Mouse (Mus musculus) small intestine, adult 2 months (tissue): ENCODE results near the gene Adh5.

Experiments used
- CTCF ChIP-seq: fragments of 200-500 bp; IDR thresholded peaks from 2 replicates; pipeline ENCODE4 v1.5.1; 2012; ENCODE audit warnings: low read depth, mild to moderate bottlenecking, control low read depth, inconsistent platforms, low read length, moderate library complexity, mixed read lengths; ENCODE audit not compliant: insufficient replicate concordance, insufficient read length; ENCODE audit errors: extremely low read depth
- POLR2A ChIP-seq: fragments of 200-500 bp; IDR thresholded peaks from 2 replicates; pipeline ENCODE4 v1.6.1; 2012; ENCODE audit warnings: low read depth, mild to moderate bottlenecking, control low read depth, inconsistent platforms, low read length, moderate library complexity

GRCm38 (mm10) chr3:138448077-138448860, 5.4 kb downstream of the Adh5 start:
- TF ChIP-seq POLR2A (no peak), CTCF (no peak)
